Mouse (Mus musculus): ENCODE measurements at regions not wholly inside any gene's neighbourhood (a gene's known extent, or its start where the extent isn't known, plus 50 kb on each side); places are given as distances from the start of the nearest gene placed in this dataset.

- no peak for DNase-seq (ENCODE audit: low spot score)
Observed at GRCm38 (mm10) chr17:67503125-67503878, 129.2 kb downstream of the Lrrc30 start.

- DNase-seq (ENCODE audit: low spot score), result no peak
Observed at GRCm38 (mm10) chr17:67502628-67503027, 129.9 kb downstream of the Lrrc30 start.

- DNase-seq (ENCODE audit: low spot score), result no peak
Observed at GRCm38 (mm10) chr17:67499783-67500641, 132.5 kb downstream of the Lrrc30 start.

GRCm38 (mm10) chr17:67497380-67497779, 135.1 kb downstream of the Lrrc30 start:
- DNase-seq (ENCODE audit: low spot score), result no peak

GRCm38 (mm10) chr17:67480463-67480862, 126.2 kb upstream of the Ptprm start:
- DNase-seq (ENCODE audit: low spot score), result no peak

GRCm38 (mm10) chr17:67473137-67473536, 118.9 kb upstream of the Ptprm start:
- DNase-seq (ENCODE audit: low spot score), result peak; percentile 86

GRCm38 (mm10) chr17:67458851-67459421, 104.7 kb upstream of the Ptprm start:
- no peak for DNase-seq (ENCODE audit: low spot score)

- no peak for DNase-seq (ENCODE audit: low spot score)
Observed at GRCm38 (mm10) chr17:67451966-67452365, 97.7 kb upstream of the Ptprm start.

GRCm38 (mm10) chr17:67451081-67451480, 96.8 kb upstream of the Ptprm start:
- no peak for DNase-seq (ENCODE audit: low spot score)

GRCm38 (mm10) chr17:67450021-67450420, 95.8 kb upstream of the Ptprm start:
- DNase-seq (ENCODE audit: low spot score), result no peak

GRCm38 (mm10) chr17:67445986-67446385, 91.7 kb upstream of the Ptprm start:
- DNase-seq (ENCODE audit: low spot score), result no peak

- DNase-seq (ENCODE audit: low spot score), result no peak
Observed at GRCm38 (mm10) chr17:67440961-67441360, 86.7 kb upstream of the Ptprm start.

- DNase-seq (ENCODE audit: low spot score), result no peak
Observed at GRCm38 (mm10) chr17:67419956-67420711, 65.9 kb upstream of the Ptprm start.

- DNase-seq (ENCODE audit: low spot score), result no peak
Observed at GRCm38 (mm10) chr17:67412546-67413250, 58.4 kb upstream of the Ptprm start.

- DNase-seq (ENCODE audit: low spot score), result no peak
Observed at GRCm38 (mm10) chr17:67409911-67410310, 55.7 kb upstream of the Ptprm start.

GRCm38 (mm10) chr17:67405934-67406333, 51.7 kb upstream of the Ptprm start:
- DNase-seq (ENCODE audit: low spot score), result no peak

All from embryo, embryonic 10 days (tissue).